ENCODE assay signal across 22 mouse cellular contexts in the genomic region with DNA sequence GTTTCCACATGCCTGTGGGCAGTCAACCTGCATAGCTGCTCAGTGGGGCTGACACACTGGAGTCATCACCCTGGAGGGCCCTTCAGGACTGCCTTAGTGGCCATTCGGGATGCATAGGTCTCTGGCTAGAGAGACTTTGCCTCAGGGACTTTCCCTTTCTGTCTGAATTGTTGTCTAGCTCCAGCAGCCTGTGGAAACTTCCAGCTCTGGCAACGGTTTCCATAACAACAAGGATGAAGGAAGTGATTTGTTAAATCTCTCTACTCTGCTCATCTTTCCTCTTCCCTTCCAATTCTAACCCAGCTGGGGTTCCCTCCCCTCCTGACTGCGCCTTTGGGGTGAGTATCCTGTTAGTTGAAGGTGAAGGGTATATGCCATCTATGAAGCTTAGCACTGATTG. TPM values are rescaled to one million over a fixed set of nuclear protein-coding genes. Genes with fewer than 3 reads are reported as not detected.
DNase-seq lines count a peak whose midpoint lies in the region; ATAC-seq and TF ChIP-seq lines count a peak whose summit lies in the region.
"Had no signal": no experiment of that assay in that cellular context is flagged by ENCODE, and none has a peak within 500 bp of the region (broad histone marks: within the 10 kb centered on the region; RNA-seq: fewer than 3 reads in every experiment).

No protein-coding gene starts in this region.

- no peak for TF ChIP-seq CTCF in forebrain, postnatal 0 days (IDR thresholded peaks at IDR 0.05; ENCODE audit: low read depth)

- H3K9ac ChIP-seq in forebrain, postnatal 0 days, result no peak overlapping the region
- H3K9ac ChIP-seq: embryonic facial prominence, embryonic 13.5 days; forebrain, embryonic 15.5 days; kidney, embryonic 15.5 days had no signal

- DNase-seq in forebrain, postnatal 0 days, result peak; percentile 74
- no peak for DNase-seq in forebrain, embryonic 10.5 days (ENCODE audit: extremely low spot score, low spot score)
- DNase-seq in left cerebral cortex, postnatal 36 days (ENCODE audit: low spot score in 2 of 2), result peak; percentile 38 to 39
- DNase-seq in left cerebral cortex, postnatal 10 days (ENCODE audit: extremely low spot score in 1 of 2, low spot score in 2 of 2), result no peak
- DNase-seq in Muller cell, postnatal 12 days (ENCODE audit: inconsistent ontology term), result peak; percentile 47
- DNase-seq in layer of hippocampus, adult 9-11 months, result peak; percentile 65
- DNase-seq in adrenal gland, adult 8-10 months, result no peak
- no peak for DNase-seq in urinary bladder, adult 18-20 months (ENCODE audit: low spot score in 2 of 2)
- DNase-seq: cerebellum, postnatal 25 days; heart, adult 11 months; heart, postnatal 10 days; lung, adult 2 months; thymus, postnatal 25 days had no signal

- peaks cover under 1% of the 10 kb centered on the region; the same call in 1 of the 2 replicates for H3K27me3 ChIP-seq in forebrain, postnatal 0 days (ENCODE audit: insufficient read depth, low read length)
- H3K27me3 ChIP-seq in forebrain, embryonic 10.5 days (ENCODE audit: poor library complexity, severe bottlenecking), result peaks cover 51% of the 10 kb centered on the region

- H3K4me3 ChIP-seq in forebrain, postnatal 0 days (ENCODE audit: low read depth, low read length), result no peak overlapping the region
- no peak overlapping the region for H3K4me3 ChIP-seq in forebrain, embryonic 10.5 days
- H3K4me3 ChIP-seq: embryonic facial prominence, embryonic 13.5 days; forebrain, embryonic 15.5 days; kidney, embryonic 15.5 days had no signal

- H3K36me3 ChIP-seq in forebrain, postnatal 0 days (ENCODE audit: insufficient read depth), result no peaks in the 10 kb centered on the region
- H3K36me3 ChIP-seq in forebrain, embryonic 10.5 days (replicated peaks), result no peaks in the 10 kb centered on the region
- H3K36me3 ChIP-seq: embryonic facial prominence, embryonic 13.5 days; forebrain, embryonic 15.5 days; kidney, embryonic 15.5 days had no signal

- intact Hi-C loops in left cerebral cortex, postnatal 36 days (cut with DNase I), result no loop called here
- intact Hi-C loops in left cerebral cortex, postnatal 10 days (cut with DNase I), result no loop called here

- H3K9me3 ChIP-seq in forebrain, postnatal 0 days (ENCODE audit: low read length), result no peaks in the 10 kb centered on the region
- H3K9me3 ChIP-seq in forebrain, embryonic 10.5 days, result no peaks in the 10 kb centered on the region
- H3K9me3 ChIP-seq: embryonic facial prominence, embryonic 13.5 days; forebrain, embryonic 15.5 days; kidney, embryonic 15.5 days had no signal

- WGBS in forebrain, postnatal 0 days, result 56% methylated on average over 3 of the region's 3 CpGs
- WGBS in forebrain, embryonic 10.5 days, result 68% methylated on average over 3 of the region's 3 CpGs

- H3K4me1 ChIP-seq in forebrain, postnatal 0 days (ENCODE audit: insufficient read depth), result peaks cover 11% of the 10 kb centered on the region; the same call in 1 of the 2 replicates
- peaks cover 13% of the 10 kb centered on the region for H3K4me1 ChIP-seq in forebrain, embryonic 10.5 days

- peak overlapping the region; percentile 33; the same call in 1 of the 2 replicates for H3K4me2 ChIP-seq in forebrain, postnatal 0 days (ENCODE audit: low read depth)
- H3K4me2 ChIP-seq: embryonic facial prominence, embryonic 13.5 days; forebrain, embryonic 15.5 days; kidney, embryonic 15.5 days had no signal

- peak; percentile 84 for ATAC-seq in forebrain, postnatal 0 days
- ATAC-seq: forebrain, embryonic 15.5 days; inflammation-experienced regulatory T-cells, adult 6 months had no signal

- peak overlapping the region; percentile 69 for H3K27ac ChIP-seq in forebrain, postnatal 0 days (ENCODE audit: low read depth, low read length)
- no peak overlapping the region for H3K27ac ChIP-seq in forebrain, embryonic 10.5 days
- H3K27ac ChIP-seq: embryonic facial prominence, embryonic 13.5 days; forebrain, embryonic 15.5 days; kidney, embryonic 15.5 days had no signal

RNA-seq across cellular contexts. Expression of a gene that starts 3.2 kb away (rescaled TPM):
- 0.38 TPM in 1 of 2 replicates, not detected in the other for total RNA-seq in forebrain, postnatal 0 days (2014; rRNA removed)
- polyA plus RNA-seq in forebrain, postnatal 0 days (2015; fragmentation: Nextera tagmentation; extraction: Ambion mirVana), result not detected in 2 replicates
- polyA plus RNA-seq in forebrain, embryonic 10.5 days (2016; fragmentation: Nextera tagmentation; extraction: Ambion mirVana), result 0.09 TPM in 1 of 2 replicates, not detected in the other
- under 1 TPM in 1 of 2 experiments, not detected in 1; 0.20 TPM for total RNA-seq in left cerebral cortex, postnatal 36 days (2021)
- total RNA-seq in left cerebral cortex, postnatal 10 days (2021), result not detected
- total RNA-seq in adrenal gland, adult 8-10 months (2022), result under 1 TPM in 2 of 4 experiments, not detected in 2; 0.19 to 0.22 TPM
- total RNA-seq: ES-E14; heart, postnatal 10 days; megakaryocyte, adult 5-6 weeks had no signal
- polyA plus RNA-seq: embryonic facial prominence, embryonic 13.5 days; forebrain, embryonic 15.5 days; inflammation-experienced regulatory T-cells, adult 6 months; kidney, embryonic 15.5 days; limb, embryonic 11.5 days; neural tube, embryonic 11.5 days; stomach, embryonic 14.5 days had no signal

RNA-seq across cellular contexts. Expression of a gene that starts 7.1 kb away (rescaled TPM):
- 3.1 and 4.4 TPM in 2 replicates for total RNA-seq in forebrain, postnatal 0 days (2014; rRNA removed)
- 2.7 and 2.9 TPM in 2 replicates for polyA plus RNA-seq in forebrain, postnatal 0 days (2015; fragmentation: Nextera tagmentation; extraction: Ambion mirVana)
- 2.0 and 2.9 TPM in 2 replicates for polyA plus RNA-seq in forebrain, embryonic 10.5 days (2016; fragmentation: Nextera tagmentation; extraction: Ambion mirVana)
- total RNA-seq in left cerebral cortex, postnatal 36 days (2021), result 1 to 10 TPM; 2.0 to 3.6 TPM
- 1 to 10 TPM; 1.3 to 1.6 TPM for total RNA-seq in left cerebral cortex, postnatal 10 days (2021)
- total RNA-seq in adrenal gland, adult 8-10 months (2022), result 1 to 10 TPM in 1 of 4 experiments, under 1 TPM in 3; 0.59 to 1.5 (median 0.70) TPM
- total RNA-seq: megakaryocyte, adult 5-6 weeks had no signal
- polyA plus RNA-seq: inflammation-experienced regulatory T-cells, adult 6 months had no signal

RNA-seq across cellular contexts. Expression of a gene that starts 7.3 kb away (rescaled TPM):
- 63.2 and 71.7 TPM in 2 replicates for total RNA-seq in forebrain, postnatal 0 days (2014; rRNA removed)
- 111 and 118 TPM in 2 replicates for polyA plus RNA-seq in forebrain, postnatal 0 days (2015; fragmentation: Nextera tagmentation; extraction: Ambion mirVana)
- 376 and 379 TPM in 2 replicates for polyA plus RNA-seq in forebrain, embryonic 10.5 days (2016; fragmentation: Nextera tagmentation; extraction: Ambion mirVana)
- 100 to 1,000 TPM; 123 to 135 TPM for total RNA-seq in left cerebral cortex, postnatal 36 days (2021)
- 100 to 1,000 TPM; 101 to 102 TPM for total RNA-seq in left cerebral cortex, postnatal 10 days (2021)
- total RNA-seq in adrenal gland, adult 8-10 months (2022), result 10 to 100 TPM; 62.2 to 95.9 (median 82.0) TPM

RNA-seq across cellular contexts. Expression of a gene that starts 12.6 kb away (rescaled TPM):
- total RNA-seq in forebrain, postnatal 0 days (2014; rRNA removed), result 44.4 and 58.9 TPM in 2 replicates
- polyA plus RNA-seq in forebrain, postnatal 0 days (2015; fragmentation: Nextera tagmentation; extraction: Ambion mirVana), result 31.8 and 52.6 TPM in 2 replicates
- 0.09 and 0.10 TPM in 2 replicates for polyA plus RNA-seq in forebrain, embryonic 10.5 days (2016; fragmentation: Nextera tagmentation; extraction: Ambion mirVana)
- 100 to 1,000 TPM; 127 TPM for total RNA-seq in left cerebral cortex, postnatal 36 days (2021)
- 100 to 1,000 TPM; 109 to 117 TPM for total RNA-seq in left cerebral cortex, postnatal 10 days (2021)
- total RNA-seq in adrenal gland, adult 8-10 months (2022), result 1 to 10 TPM; 1.0 to 1.8 (median 1.8) TPM
- polyA plus RNA-seq: inflammation-experienced regulatory T-cells, adult 6 months had no signal

RNA-seq across cellular contexts. Expression of a gene that starts 36.8 kb away (rescaled TPM):
- 3.2 and 6.6 TPM in 2 replicates for total RNA-seq in forebrain, postnatal 0 days (2014; rRNA removed)
- 0.54 and 0.70 TPM in 2 replicates for polyA plus RNA-seq in forebrain, postnatal 0 days (2015; fragmentation: Nextera tagmentation; extraction: Ambion mirVana)
- polyA plus RNA-seq in forebrain, embryonic 10.5 days (2016; fragmentation: Nextera tagmentation; extraction: Ambion mirVana), result 14.5 and 15.5 TPM in 2 replicates
- under 1 TPM; 0.16 to 0.44 TPM for total RNA-seq in left cerebral cortex, postnatal 36 days (2021)
- 1 to 10 TPM; 1.2 to 1.9 TPM for total RNA-seq in left cerebral cortex, postnatal 10 days (2021)
- total RNA-seq in adrenal gland, adult 8-10 months (2022), result 1 to 10 TPM in 1 of 4 experiments, under 1 TPM in 3; 0.74 to 1.5 (median 0.91) TPM

Comparison
In these comparisons a context has a peak if more than half of its experiments do, and no peak if none do; other contexts are left out.
1. DNase-seq: peak in forebrain, postnatal 0 days (single experiment), left cerebral cortex, postnatal 36 days (2 of 2), Muller cell, postnatal 12 days (single experiment) and layer of hippocampus, adult 9-11 months (single experiment); none in forebrain, embryonic 10.5 days (single experiment), left cerebral cortex, postnatal 10 days (0 of 2), adrenal gland, adult 8-10 months (single experiment) and urinary bladder, adult 18-20 months (0 of 2).